Mouse (Mus musculus) left cerebral cortex, postnatal 36 days (tissue): Measurements from ENCODE around the gene Rnf169. TPM values are rescaled to one million over a fixed set of nuclear protein-coding genes. Genes with fewer than 3 reads are reported as not detected.

Experiments
- total RNA-seq, 2 experiments: library from RNA; stranded (reverse); gene quantifications; 2 replicates each; pipeline ENCODE4 v1.2.3; 2021

Gene Rnf169
- total RNA-seq, 2 experiments from 2014 or later, result 49.1 to 49.3 TPM

Other genes starting within 250 kb of the Rnf169 start
- not detected for gene Olfr521, start 216.9 kb downstream of the Rnf169 start, total RNA-seq
- gene Neu3, start 152.0 kb downstream of the Rnf169 start, total RNA-seq, result 1 to 10 TPM; 2.4 to 3.6 TPM
- gene Xrra1, start 121.3 kb downstream of the Rnf169 start, total RNA-seq, result 1 to 10 TPM; 1.1 to 1.6 TPM
- 10 to 100 TPM; 85.6 to 90.2 TPM for gene Spcs2, start 117.0 kb downstream of the Rnf169 start, total RNA-seq
- gene Chrdl2, start 25.7 kb upstream of the Rnf169 start, total RNA-seq, result under 1 TPM in 1 of 2 experiments, not detected in 1; 0.70 TPM
- 10 to 100 TPM; 23.0 to 37.3 TPM for gene Pold3, start 141.1 kb upstream of the Rnf169 start, total RNA-seq
- 1 to 10 TPM; 4.2 to 5.8 TPM for gene Lipt2, start 178.8 kb upstream of the Rnf169 start, total RNA-seq
- gene Kcne3, start 196.1 kb upstream of the Rnf169 start, total RNA-seq, result under 1 TPM; 0.35 to 0.57 TPM
- gene Pgm2l1, start 246.9 kb upstream of the Rnf169 start, total RNA-seq, result 100 to 1,000 TPM; 294 to 308 TPM